Mouse (Mus musculus) liver, embryonic 16.5 days (tissue): ENCODE measurements around the gene Bcl2l1. TPM values are rescaled to one million over a fixed set of nuclear protein-coding genes. Genes with fewer than 3 reads are reported as not detected.

ENCODE experiments used
- ATAC-seq: fragments of 200-750 bp; cut with Nextera tagmentation; 2 replicates; pipeline ENCODE4 v1.8.0; 2017; ENCODE audit warnings: low read depth, mild to moderate bottlenecking, moderate number of reproducible peaks, moderate library complexity
- H3K27ac ChIP-seq: fragments of 300-500 bp; sonication (generic); 2 replicates; pipeline ENCODE4 v1.5.1; 2014; ENCODE audit warnings: mild to moderate bottlenecking, low read length
- H3K27me3 ChIP-seq: fragments of 300-500 bp; sonication (generic); 2 replicates; pipeline ENCODE4 v1.6.1; 2014; ENCODE audit warnings: low read depth, low read length, mixed read lengths; ENCODE audit not compliant: control insufficient read depth, insufficient read depth
- H3K36me3 ChIP-seq: fragments of 300-500 bp; sonication (generic); 2 replicates; pipeline ENCODE4 v1.6.1; 2014; ENCODE audit warnings: mild to moderate bottlenecking; ENCODE audit not compliant: control insufficient read depth, insufficient read depth
- H3K4me1 ChIP-seq: fragments of 300-500 bp; sonication (generic); 2 replicates; pipeline ENCODE4 v1.6.1; 2014; ENCODE audit warnings: low read depth, low read length, mixed read lengths; ENCODE audit not compliant: control insufficient read depth
- H3K4me2 ChIP-seq: fragments of 300-500 bp; sonication (generic); 2 replicates; pipeline ENCODE4 v1.6.1; 2014; ENCODE audit warnings: low read depth, low read length, mixed read lengths
- H3K4me3 ChIP-seq: fragments of 300-500 bp; sonication (generic); 2 replicates; pipeline ENCODE4 v1.5.1; 2014; ENCODE audit warnings: low read depth, mild to moderate bottlenecking, low read length
- H3K9ac ChIP-seq: fragments of 300-500 bp; sonication (generic); 2 replicates; pipeline ENCODE4 v1.6.1; 2014; ENCODE audit warnings: low read depth, low read length
- H3K9me3 ChIP-seq: fragments of 300-500 bp; sonication (generic); replicated peaks from 2 replicates; pipeline ENCODE4 v1.6.1; 2016; ENCODE audit warnings: low read length; ENCODE audit not compliant: control insufficient read depth
- WGBS: fragments of 180-500 bp; shearing (Covaris S2); extraction: QIAGEN DNeasy Blood & Tissue Kit; methylation state at CpG from one replicate; pipeline ENCODE4 v1.1.7; 2014; ENCODE audit not compliant: insufficient replicate concordance; 5-methylcytosine and 5-hydroxymethylcytosine counted together
- polyA plus RNA-seq: library from polyadenylated mRNA; unstranded; fragments of >200 nt; fragmentation: Nextera tagmentation; extraction: Ambion mirVana; gene quantifications from 2 replicates; pipeline ENCODE4 v1.2.1, GENCODE M21; 2015

Gene Bcl2l1
- polyA plus RNA-seq, 1 experiment from 2014 or later: 241 TPM

DNA sequence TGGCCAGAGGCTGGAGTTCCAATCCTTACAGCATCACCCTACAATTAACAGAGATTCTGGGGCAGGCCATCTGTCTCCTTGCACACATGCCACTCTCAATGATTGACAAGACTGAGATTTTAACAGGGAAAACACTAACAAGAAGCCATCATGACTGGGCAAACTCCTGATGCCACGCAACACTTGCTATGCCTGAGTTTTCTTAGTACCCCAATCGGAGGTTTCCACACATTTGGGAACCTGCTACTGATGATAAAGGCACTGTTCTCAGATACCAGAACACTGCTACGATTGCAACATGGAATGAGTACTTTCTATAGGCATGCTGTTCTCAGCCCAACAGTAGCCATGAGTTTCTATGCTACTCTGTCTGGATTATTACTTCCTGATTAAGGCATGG lies 5.0 kb downstream of the Bcl2l1 start:
- Histone ChIP-seq H3K27me3 (no peaks in the 10 kb centered on the region), H3K9me3 (no peaks in the 10 kb centered on the region), H3K4me1 (peaks cover 66% of the 10 kb centered on the region), H3K4me3 (peak overlapping the region; percentile 88), H3K27ac (peak overlapping the region; percentile 96), H3K4me2 (peak overlapping the region; percentile 75), H3K9ac (peak overlapping the region; percentile 98), H3K36me3 (peaks cover 12% of the 10 kb centered on the region)
- 26% methylated on average over 3 of the region's 3 CpGs for WGBS
- ATAC-seq: no peak

DNA sequence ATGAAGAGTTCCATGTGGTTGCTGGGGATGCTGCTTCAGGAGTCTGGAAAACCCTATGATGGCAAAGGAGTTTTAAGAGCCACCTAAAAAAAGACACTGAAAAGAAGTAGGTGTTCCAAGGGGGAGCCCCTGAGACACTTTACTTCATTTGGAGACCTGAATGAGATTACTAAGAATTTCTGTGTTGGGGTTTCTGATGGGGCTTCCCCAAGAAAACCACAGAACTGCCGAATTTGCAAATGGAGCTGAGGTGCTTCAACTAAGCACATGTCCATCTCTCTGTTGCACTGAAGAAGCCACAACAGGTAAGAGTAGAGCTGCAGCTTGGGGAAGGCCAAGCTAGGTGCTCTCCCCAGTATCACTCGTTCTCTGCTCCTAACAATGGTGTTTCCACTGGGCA lies 5.8 kb downstream of the Bcl2l1 start:
- peak overlapping the region; percentile 46 for H3K9ac ChIP-seq
- peaks cover 12% of the 10 kb centered on the region for H3K36me3 ChIP-seq
- H3K9me3 ChIP-seq: no peaks in the 10 kb centered on the region
- peaks cover 73% of the 10 kb centered on the region for H3K4me1 ChIP-seq
- peak overlapping the region; percentile 76 for H3K27ac ChIP-seq
- no peaks in the 10 kb centered on the region for H3K27me3 ChIP-seq
- 52% methylated on average over 2 of the region's 2 CpGs for WGBS
- H3K4me2 ChIP-seq: peak overlapping the region; percentile 75
- H3K4me3 ChIP-seq: peak overlapping the region; percentile 88
- ATAC-seq: no peak

DNA sequence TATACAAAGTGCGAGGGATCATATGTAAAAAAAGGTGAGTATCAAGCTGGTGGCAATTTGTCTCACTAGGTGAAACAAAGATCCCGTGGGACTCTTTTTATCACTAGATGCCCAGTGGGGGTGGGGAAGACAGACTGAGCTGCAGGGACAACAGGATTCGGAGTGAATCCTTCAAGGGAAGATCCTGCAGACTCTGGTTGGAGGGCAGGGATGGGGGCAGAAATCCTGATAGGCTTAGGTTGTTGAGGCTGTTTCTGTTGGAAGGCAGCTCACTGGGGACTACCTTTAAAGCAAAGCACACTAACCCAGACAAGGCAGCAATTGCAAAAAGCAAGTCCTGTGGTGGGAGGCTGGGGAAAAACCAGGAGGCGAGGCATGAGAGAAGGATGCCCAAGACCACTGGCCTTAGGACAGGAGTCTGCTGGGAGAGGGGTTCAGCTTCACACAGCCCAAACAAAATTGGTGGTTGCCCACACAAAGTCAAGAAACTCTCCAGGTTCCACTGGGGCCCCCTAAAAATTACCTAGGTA lies 6.3 kb downstream of the Bcl2l1 start:
- H3K4me2 ChIP-seq: peak overlapping the region; percentile 75

GRCm38 (mm10) chr2:152824438-152825167 lies 6.9 kb downstream of the Bcl2l1 start:
- Histone ChIP-seq H3K27ac (peak overlapping the region; percentile 76), H3K4me2 (peak overlapping the region; percentile 75), H3K9ac (peak overlapping the region; percentile 46), H3K27me3 (no peaks in the 10 kb centered on the region), H3K36me3 (peaks cover 21% of the 10 kb centered on the region), H3K4me3 (peak overlapping the region; percentile 88), H3K9me3 (no peaks in the 10 kb centered on the region), H3K4me1 (peaks cover 82% of the 10 kb centered on the region)
- peak; percentile 75 for ATAC-seq
- WGBS: 29% methylated on average over 3 of the region's 3 CpGs

More for the DNA sequence above, 6.3 kb downstream of the Bcl2l1 start:
- 46% methylated on average over 4 of the region's 4 CpGs for WGBS
- no peaks in the 10 kb centered on the region for H3K27me3 ChIP-seq
- H3K36me3 ChIP-seq: peaks cover 17% of the 10 kb centered on the region
- H3K27ac ChIP-seq: peak overlapping the region; percentile 76
- H3K4me1 ChIP-seq: peaks cover 78% of the 10 kb centered on the region
- H3K9me3 ChIP-seq: no peaks in the 10 kb centered on the region
- H3K9ac ChIP-seq: peak overlapping the region; percentile 46
- peak overlapping the region; percentile 88 for H3K4me3 ChIP-seq
- ATAC-seq: no peak

GRCm38 (mm10) chr2:152823770-152824169 lies 7.8 kb downstream of the Bcl2l1 start:
- Histone ChIP-seq H3K4me1 (peaks cover 84% of the 10 kb centered on the region), H3K4me2 (no peak overlapping the region), H3K9me3 (no peaks in the 10 kb centered on the region), H3K36me3 (peaks cover 27% of the 10 kb centered on the region), H3K27me3 (no peaks in the 10 kb centered on the region), H3K4me3 (no peak overlapping the region), H3K27ac (no peak overlapping the region), H3K9ac (no peak overlapping the region)
- ATAC-seq: no peak
- WGBS: 88% methylated on average over 1 of the region's 1 CpGs

DNA sequence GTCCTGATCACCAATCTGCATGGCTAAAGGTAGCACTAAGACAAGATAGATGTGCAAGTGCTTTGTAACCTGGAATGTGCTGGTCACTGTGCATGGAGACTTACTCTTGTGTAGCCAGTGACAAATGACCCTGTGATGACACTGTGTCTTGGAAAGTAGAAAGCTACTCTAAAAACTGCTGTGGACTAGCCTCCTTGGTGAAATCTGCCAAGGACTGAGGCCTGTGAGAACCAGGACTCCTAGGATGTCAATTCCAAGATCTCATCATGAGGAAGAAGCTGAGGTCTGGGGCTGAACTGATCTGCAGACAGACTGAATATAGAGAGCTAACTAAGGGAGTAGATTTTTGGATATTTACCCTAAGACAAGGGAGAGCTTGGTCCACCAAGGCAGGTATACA lies 10.0 kb downstream of the Bcl2l1 start:
- no peaks in the 10 kb centered on the region for H3K9me3 ChIP-seq
- H3K4me1 ChIP-seq: peaks cover 84% of the 10 kb centered on the region
- no peak overlapping the region for H3K4me2 ChIP-seq
- H3K4me3 ChIP-seq: no peak overlapping the region
- H3K27me3 ChIP-seq: no peaks in the 10 kb centered on the region
- no peak overlapping the region for H3K9ac ChIP-seq
- H3K36me3 ChIP-seq: peaks cover 23% of the 10 kb centered on the region
- H3K27ac ChIP-seq: no peak overlapping the region
- no peak for ATAC-seq

GRCm38 (mm10) chr2:152821023-152821422 lies 10.5 kb downstream of the Bcl2l1 start:
- peak overlapping the region; percentile 2; the same call in 1 of the 2 replicates for H3K27ac ChIP-seq
- no peak for ATAC-seq
- no peaks in the 10 kb centered on the region for H3K9me3 ChIP-seq
- H3K4me1 ChIP-seq: peaks cover 84% of the 10 kb centered on the region
- 51% methylated on average over 5 of the region's 5 CpGs for WGBS
- no peaks in the 10 kb centered on the region for H3K27me3 ChIP-seq
- H3K4me2 ChIP-seq: no peak overlapping the region
- no peak overlapping the region for H3K9ac ChIP-seq
- H3K36me3 ChIP-seq: peaks cover 23% of the 10 kb centered on the region
- H3K4me3 ChIP-seq: no peak overlapping the region

DNA sequence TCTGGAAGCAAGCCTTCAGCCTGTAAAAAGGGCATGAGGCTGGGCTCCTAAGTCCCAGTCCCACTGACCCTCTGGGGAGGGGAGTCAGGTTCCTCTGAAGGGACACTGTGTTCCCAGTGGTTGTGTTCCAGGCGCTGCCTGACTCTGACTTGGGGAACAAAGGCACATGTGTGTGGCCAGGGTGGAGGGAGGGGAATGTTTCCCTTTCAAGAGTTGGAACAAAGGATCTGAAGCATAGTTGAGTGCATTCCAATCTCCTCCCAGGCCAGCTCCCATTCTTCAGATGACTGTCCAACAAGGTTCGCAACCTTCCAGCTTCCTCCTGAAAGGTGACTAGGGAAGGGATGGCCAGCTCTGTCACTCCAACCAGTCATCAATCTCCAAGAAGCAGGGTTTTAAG lies 11.2 kb downstream of the Bcl2l1 start:
- H3K4me2 ChIP-seq: no peak overlapping the region
- peak overlapping the region; percentile 35; the same call in 1 of the 2 replicates for H3K27ac ChIP-seq
- no peak for ATAC-seq
- H3K4me3 ChIP-seq: no peak overlapping the region
- WGBS: 87% methylated on average over 2 of the region's 2 CpGs
- no peaks in the 10 kb centered on the region for H3K27me3 ChIP-seq
- H3K9ac ChIP-seq: no peak overlapping the region
- no peaks in the 10 kb centered on the region for H3K9me3 ChIP-seq
- H3K4me1 ChIP-seq: peaks cover 85% of the 10 kb centered on the region
- peaks cover 23% of the 10 kb centered on the region for H3K36me3 ChIP-seq

- Histone ChIP-seq H3K36me3 (peaks cover 23% of the 10 kb centered on the region), H3K27me3 (no peaks in the 10 kb centered on the region), H3K4me1 (peaks cover 85% of the 10 kb centered on the region), H3K9ac (peak overlapping the region; percentile 17; the same call in 1 of the 2 replicates), H3K9me3 (no peaks in the 10 kb centered on the region), H3K4me2 (peak overlapping the region; percentile 8; the same call in 1 of the 2 replicates), H3K27ac (peak overlapping the region; percentile 99), H3K4me3 (no peak overlapping the region)
- ATAC-seq: no peak
- 86% methylated on average over 4 of the region's 4 CpGs for WGBS
These were observed 11.6 kb downstream of the Bcl2l1 start for GRCm38 (mm10) chr2:152819926-152820325.
